Mouse (Mus musculus) liver, embryonic 13.5 days (tissue): ENCODE measurements at regions not wholly inside any gene's neighbourhood (a gene's known extent, or its start where the extent isn't known, plus 50 kb on each side); places are given as distances from the start of the nearest gene placed in this dataset.

ENCODE experiments used
- ATAC-seq: fragments of 200-750 bp; cut with Nextera tagmentation; 2 replicates; pipeline ENCODE4 v1.8.0; 2017; ENCODE audit warnings: low read depth, mild to moderate bottlenecking, moderate number of reproducible peaks, moderate library complexity
- DNase-seq: peaks from one replicate; pipeline ENCODE4 v3.0.0; 2022
- H3K27ac ChIP-seq: fragments of 300-500 bp; sonication (generic); 2 replicates; pipeline ENCODE4 v1.5.1; 2015; ENCODE audit warnings: moderate library complexity, mild to moderate bottlenecking, inconsistent platforms
- H3K27me3 ChIP-seq: fragments of 300-500 bp; sonication (generic); 2 replicates; pipeline ENCODE4 v1.6.1; 2015; ENCODE audit warnings: mild to moderate bottlenecking, inconsistent platforms
- H3K36me3 ChIP-seq: fragments of 300-500 bp; sonication (generic); 2 replicates; pipeline ENCODE4 v1.6.1; 2015; ENCODE audit warnings: mild to moderate bottlenecking, inconsistent platforms
- H3K4me1 ChIP-seq: fragments of 300-500 bp; sonication (generic); replicated peaks from 2 replicates; pipeline ENCODE4 v1.6.1; 2015; ENCODE audit warnings: inconsistent platforms
- H3K4me2 ChIP-seq: fragments of 300-500 bp; sonication (generic); 2 replicates; pipeline ENCODE4 v1.6.1; 2015; ENCODE audit warnings: inconsistent platforms, mild to moderate bottlenecking, moderate library complexity
- H3K4me3 ChIP-seq: fragments of 300-500 bp; sonication (generic); replicated peaks from 2 replicates; pipeline ENCODE4 v1.5.1; 2015; ENCODE audit warnings: mild to moderate bottlenecking, inconsistent platforms
- H3K9ac ChIP-seq: fragments of 300-500 bp; sonication (generic); 2 replicates; pipeline ENCODE4 v1.6.1; 2015; ENCODE audit warnings: mild to moderate bottlenecking, inconsistent platforms
- H3K9me3 ChIP-seq: fragments of 300-500 bp; sonication (generic); replicated peaks from 2 replicates; pipeline ENCODE4 v1.6.1; 2016; ENCODE audit warnings: inconsistent platforms
- WGBS: fragments of 180-500 bp; shearing (Covaris S2); methylation state at CpG from one replicate; pipeline ENCODE4 v1.1.7; 2015; ENCODE audit not compliant: insufficient replicate concordance; 5-methylcytosine and 5-hydroxymethylcytosine counted together

- ATAC-seq: no peak
- Histone ChIP-seq H3K4me2 (no peak overlapping the region), H3K4me3 (no peak overlapping the region), H3K9ac (no peak overlapping the region), H3K27ac (no peak overlapping the region), H3K9me3 (no peaks in the 10 kb centered on the region), H3K27me3 (no peaks in the 10 kb centered on the region), H3K4me1 (no peaks in the 10 kb centered on the region), H3K36me3 (no peaks in the 10 kb centered on the region)
- 63% methylated on average over 8 of the region's 8 CpGs for WGBS
- no peak for DNase-seq
Measured at GRCm38 (mm10) chr14:45850588-45850987, 192.6 kb upstream of the Ddhd1 start.

GRCm38 (mm10) chr14:45878428-45878827 is 220.5 kb upstream of the Ddhd1 start:
- Histone ChIP-seq H3K4me1 (no peaks in the 10 kb centered on the region), H3K27ac (no peak overlapping the region), H3K36me3 (no peaks in the 10 kb centered on the region), H3K9me3 (no peaks in the 10 kb centered on the region), H3K4me2 (no peak overlapping the region), H3K4me3 (no peak overlapping the region), H3K9ac (no peak overlapping the region), H3K27me3 (no peaks in the 10 kb centered on the region)
- 16% methylated on average over 9 of the region's 9 CpGs for WGBS
- no peak for ATAC-seq
- DNase-seq: no peak

GRCm38 (mm10) chr14:45920783-45921182 is 262.8 kb upstream of the Ddhd1 start:
- Histone ChIP-seq H3K4me3 (no peak overlapping the region), H3K4me2 (no peak overlapping the region), H3K9me3 (no peaks in the 10 kb centered on the region), H3K27me3 (no peaks in the 10 kb centered on the region), H3K27ac (no peak overlapping the region), H3K4me1 (no peaks in the 10 kb centered on the region), H3K36me3 (no peaks in the 10 kb centered on the region), H3K9ac (no peak overlapping the region)
- 38% methylated on average over 6 of the region's 6 CpGs for WGBS
- ATAC-seq (no peak), DNase-seq (no peak)

- H3K9me3 ChIP-seq: no peaks in the 10 kb centered on the region
Measured at GRCm38 (mm10) chr14:45943581-45943980, 285.6 kb upstream of the Ddhd1 start.

GRCm38 (mm10) chr14:45944101-45944500 is 286.2 kb upstream of the Ddhd1 start:
- 64% methylated on average over 5 of the region's 5 CpGs for WGBS
- Histone ChIP-seq H3K4me3 (no peak overlapping the region), H3K9me3 (no peaks in the 10 kb centered on the region), H3K27me3 (no peaks in the 10 kb centered on the region), H3K27ac (no peak overlapping the region), H3K9ac (no peak overlapping the region), H3K4me1 (no peaks in the 10 kb centered on the region), H3K4me2 (no peak overlapping the region), H3K36me3 (no peaks in the 10 kb centered on the region)
- ATAC-seq: no peak
- DNase-seq: no peak

More at GRCm38 (mm10) chr14:45943581-45943980, 285.6 kb upstream of the Ddhd1 start:
- no peaks in the 10 kb centered on the region for H3K36me3 ChIP-seq
- H3K27me3 ChIP-seq: no peaks in the 10 kb centered on the region
- WGBS: 67% methylated on average over 2 of the region's 2 CpGs
- no peaks in the 10 kb centered on the region for H3K4me1 ChIP-seq
- no peak overlapping the region for H3K4me2 ChIP-seq
- H3K4me3 ChIP-seq: no peak overlapping the region
- ATAC-seq (no peak), DNase-seq (no peak)
- H3K27ac ChIP-seq: no peak overlapping the region
- H3K9ac ChIP-seq: no peak overlapping the region

GRCm38 (mm10) chr14:45944506-45944905 is 286.6 kb upstream of the Ddhd1 start:
- no peak overlapping the region for H3K27ac ChIP-seq
- 58% methylated on average over 8 of the region's 8 CpGs for WGBS

GRCm38 (mm10) chr14:45956624-45957023 is 298.7 kb upstream of the Ddhd1 start:
- no peaks in the 10 kb centered on the region for H3K4me1 ChIP-seq
- ATAC-seq: no peak
- no peak overlapping the region for H3K27ac ChIP-seq
- WGBS: 58% methylated on average over 8 of the region's 8 CpGs
- no peaks in the 10 kb centered on the region for H3K9me3 ChIP-seq
- H3K4me2 ChIP-seq: no peak overlapping the region
- no peaks in the 10 kb centered on the region for H3K27me3 ChIP-seq
- no peaks in the 10 kb centered on the region for H3K36me3 ChIP-seq
- no peak for DNase-seq
- H3K9ac ChIP-seq: no peak overlapping the region
- H3K4me3 ChIP-seq: no peak overlapping the region

More at GRCm38 (mm10) chr14:45944506-45944905, 286.6 kb upstream of the Ddhd1 start:
- Histone ChIP-seq H3K9me3 (no peaks in the 10 kb centered on the region), H3K27me3 (no peaks in the 10 kb centered on the region), H3K9ac (no peak overlapping the region), H3K4me3 (no peak overlapping the region), H3K4me2 (no peak overlapping the region), H3K36me3 (no peaks in the 10 kb centered on the region), H3K4me1 (no peaks in the 10 kb centered on the region)
- ATAC-seq (no peak), DNase-seq (no peak)

GRCm38 (mm10) chr14:45962474-45962873 is 304.5 kb upstream of the Ddhd1 start:
- 62% methylated on average over 4 of the region's 4 CpGs for WGBS
- Histone ChIP-seq H3K9me3 (no peaks in the 10 kb centered on the region), H3K27me3 (no peaks in the 10 kb centered on the region), H3K9ac (no peak overlapping the region), H3K27ac (no peak overlapping the region), H3K4me1 (no peaks in the 10 kb centered on the region), H3K4me2 (no peak overlapping the region), H3K36me3 (no peaks in the 10 kb centered on the region), H3K4me3 (no peak overlapping the region)
- no peak for DNase-seq
- no peak for ATAC-seq

GRCm38 (mm10) chr14:45964043-45964442 is 306.1 kb upstream of the Ddhd1 start:
- H3K4me1 ChIP-seq: no peaks in the 10 kb centered on the region
- WGBS: 67% methylated on average over 7 of the region's 7 CpGs
- H3K4me3 ChIP-seq: no peak overlapping the region
- ATAC-seq (no peak), DNase-seq (no peak)
- H3K9me3 ChIP-seq: no peaks in the 10 kb centered on the region
- H3K4me2 ChIP-seq: no peak overlapping the region
- H3K36me3 ChIP-seq: no peaks in the 10 kb centered on the region
- no peaks in the 10 kb centered on the region for H3K27me3 ChIP-seq
- H3K9ac ChIP-seq: no peak overlapping the region
- no peak overlapping the region for H3K27ac ChIP-seq

- WGBS: 57% methylated on average over 7 of the region's 7 CpGs
- no peaks in the 10 kb centered on the region for H3K27me3 ChIP-seq
- peak overlapping the region; percentile 41; the same call in 1 of the 2 replicates for H3K27ac ChIP-seq
- H3K9ac ChIP-seq: no peak overlapping the region
- H3K36me3 ChIP-seq: no peaks in the 10 kb centered on the region
- H3K4me1 ChIP-seq: no peaks in the 10 kb centered on the region
- ATAC-seq (peak; percentile 69), DNase-seq (no peak)
- H3K9me3 ChIP-seq: no peaks in the 10 kb centered on the region
- H3K4me3 ChIP-seq: no peak overlapping the region
- H3K4me2 ChIP-seq: no peak overlapping the region
Measured at GRCm38 (mm10) chr14:45983206-45983857, 325.4 kb upstream of the Ddhd1 start.

GRCm38 (mm10) chr14:45984135-45984892 is 326.4 kb upstream of the Ddhd1 start:
- WGBS: 79% methylated on average over 20 of the region's 20 CpGs
- DNase-seq (no peak), ATAC-seq (no peak)
- Histone ChIP-seq H3K4me3 (no peak overlapping the region), H3K36me3 (no peaks in the 10 kb centered on the region), H3K4me2 (no peak overlapping the region), H3K9me3 (no peaks in the 10 kb centered on the region), H3K27me3 (no peaks in the 10 kb centered on the region), H3K9ac (no peak overlapping the region), H3K27ac (no peak overlapping the region), H3K4me1 (no peaks in the 10 kb centered on the region)
